Mouse (Mus musculus) heart, adult 2 months (tissue): Measurements from ENCODE around the gene Acvr1b. TPM values are rescaled to one million over a fixed set of nuclear protein-coding genes. Genes with fewer than 3 reads are reported as not detected.

Experiments
- DNase-seq, 2 experiments: peaks; one replicate each; pipeline ENCODE4 v3.0.0; 2021
- H3K27ac ChIP-seq: fragments of 200-600 bp; 2 replicates; pipeline ENCODE4 v1.8.1; 2022
- H3K27me3 ChIP-seq: fragments of 200-500 bp; 2 replicates; pipeline ENCODE4 v1.6.1; 2012; ENCODE audit warnings: mild to moderate bottlenecking, low read length, inconsistent platforms, mixed read lengths; ENCODE audit not compliant: control insufficient read depth, insufficient read depth
- H3K36me3 ChIP-seq: fragments of 200-500 bp; 2 replicates; pipeline ENCODE4 v1.6.1; 2012; ENCODE audit warnings: low read length, inconsistent platforms; ENCODE audit not compliant: control insufficient read depth, insufficient read depth
- H3K4me1 ChIP-seq: fragments of 200-500 bp; 2 replicates; pipeline ENCODE4 v1.6.1; 2011; ENCODE audit warnings: low read length; ENCODE audit not compliant: control insufficient read depth, insufficient read depth
- H3K4me3 ChIP-seq: fragments of 200-600 bp; 2 replicates; pipeline ENCODE4 v1.8.1; 2022
- H3K79me2 ChIP-seq: fragments of 200-500 bp; replicated peaks from 2 replicates; pipeline ENCODE4 v1.6.1; 2012; ENCODE audit warnings: mild to moderate bottlenecking, inconsistent platforms, low read length, moderate library complexity, mixed read lengths; ENCODE audit not compliant: control insufficient read depth, insufficient read depth
- H3K9ac ChIP-seq: fragments of 200-500 bp; 2 replicates; pipeline ENCODE4 v1.6.1; 2012; ENCODE audit warnings: low read depth, mild to moderate bottlenecking, control low read depth, inconsistent platforms, low read length, mixed read lengths
- CTCF ChIP-seq: fragments of 200-600 bp; IDR thresholded peaks from 2 replicates; pipeline ENCODE4 v1.8.1; 2022; ENCODE audit warnings: antibody characterized with exemption, mild to moderate bottlenecking, moderate library complexity
- EP300 ChIP-seq: fragments of 200-500 bp; IDR thresholded peaks from 2 replicates; pipeline ENCODE4 v1.6.1; 2011; ENCODE audit warnings: low read depth, low read length, control low read depth; ENCODE audit not compliant: insufficient read depth
- POLR2A ChIP-seq: fragments of 200-500 bp; IDR thresholded peaks from 2 replicates; pipeline ENCODE4 v1.6.1; 2011; ENCODE audit warnings: mild to moderate bottlenecking, low read depth, low read length, control low read depth; ENCODE audit not compliant: insufficient read depth
- WGBS: fragments of 180-500 bp; shearing (Covaris S2); methylation state at CpG from one replicate; pipeline ENCODE4 v1.1.7; 2018; 5-methylcytosine and 5-hydroxymethylcytosine counted together
- intact Hi-C: fragments of 180-260 bp; cut with DNase I; formaldehyde crosslinking; loops from one replicate; pipeline ENCODE4 v1.15.1; 2025
- polyA plus RNA-seq: library from polyadenylated mRNA; depleted of rRNA; stranded (reverse); fragments of >200 nt; gene quantifications from 2 replicates; pipeline ENCODE4 v1.2.3, GENCODE M21; 2012
- total RNA-seq, 2 experiments: library from RNA; stranded (reverse); gene quantifications; 2 replicates each; pipeline ENCODE4 v1.2.3; 2021

Acvr1b gene
- total and polyA plus RNA-seq, 3 experiments, result 9.9 to 15.3 (median 12.3) TPM

- no peaks in the 10 kb centered on the region for H3K79me2 ChIP-seq
- WGBS, result 68% methylated on average over 5 of the region's 5 CpGs
- TF ChIP-seq EP300 (no peak), CTCF (no peak), POLR2A (no peak)
- H3K36me3 ChIP-seq, result no peaks in the 10 kb centered on the region; the same call in 1 of the 2 replicates
- H3K9ac ChIP-seq, result no peak overlapping the region
- intact Hi-C loops, result loop anchor here (2.0 kb wide), 1 partner anchor 13 kb away; no protein-coding TSS in a partner anchor
- H3K4me1 ChIP-seq, result peaks cover 34% of the 10 kb centered on the region
- DNase-seq, result peak in 1 of 2 experiments; percentile 35
- no peaks in the 10 kb centered on the region for H3K27me3 ChIP-seq
- H3K4me3 ChIP-seq, result no peak overlapping the region
- H3K27ac ChIP-seq, result peak overlapping the region; percentile 54
Observed at GRCm38 (mm10) chr15:101144176-101144575, 29.7 kb upstream of the Acvr1b start.

GRCm38 (mm10) chr15:101144779-101145178 is 29.1 kb upstream of the Acvr1b start:
- Histone ChIP-seq H3K27ac (peak overlapping the region; percentile 62), H3K4me1 (peaks cover 31% of the 10 kb centered on the region), H3K79me2 (no peaks in the 10 kb centered on the region), H3K36me3 (no peaks in the 10 kb centered on the region; the same call in 1 of the 2 replicates), H3K9ac (no peak overlapping the region), H3K4me3 (no peak overlapping the region), H3K27me3 (no peaks in the 10 kb centered on the region)
- DNase-seq, result peak; percentile 34 to 39
- intact Hi-C loops, result loop anchor here (1.0 to 2.0 kb wide), 3 partner anchors 14 to 31 kb away; no protein-coding TSS in a partner anchor
- TF ChIP-seq POLR2A (no peak), CTCF (no peak), EP300 (no peak)
- 62% methylated on average over 8 of the region's 8 CpGs for WGBS

GRCm38 (mm10) chr15:101145424-101146099 is 28.3 kb upstream of the Acvr1b start:
- Histone ChIP-seq H3K79me2 (no peaks in the 10 kb centered on the region), H3K27me3 (no peaks in the 10 kb centered on the region), H3K4me1 (peaks cover 27% of the 10 kb centered on the region), H3K9ac (0 out of 2 replicates have a peak overlapping the region, but pooled peaks have one; percentile 7), H3K36me3 (no peaks in the 10 kb centered on the region; the same call in 1 of the 2 replicates), H3K4me3 (peak overlapping the region; percentile 28), H3K27ac (peak overlapping the region; percentile 74)
- WGBS, result 9% methylated on average over 19 of the region's 19 CpGs
- intact Hi-C loops, result loop anchor here (1.0 to 2.0 kb wide), 3 partner anchors 15 to 32 kb away; no protein-coding TSS in a partner anchor
- TF ChIP-seq EP300, result peak; percentile 97
- TF ChIP-seq POLR2A, result peak; percentile 97
- TF ChIP-seq CTCF, result no peak; the same call in 1 of the 2 replicates
- peak; percentile 96 for DNase-seq

GRCm38 (mm10) chr15:101146100-101146965 is 27.5 kb upstream of the Acvr1b start:
- DNase-seq, result peak; percentile 32 to 59
- Histone ChIP-seq H3K9ac (0 out of 2 replicates have a peak overlapping the region, but pooled peaks have one; percentile 13), H3K27me3 (no peaks in the 10 kb centered on the region), H3K79me2 (no peaks in the 10 kb centered on the region), H3K27ac (peak overlapping the region; percentile 74), H3K4me3 (peak overlapping the region; percentile 28), H3K36me3 (no peaks in the 10 kb centered on the region; the same call in 1 of the 2 replicates), H3K4me1 (peaks cover 22% of the 10 kb centered on the region)
- TF ChIP-seq CTCF, result no peak
- 32% methylated on average over 15 of the region's 15 CpGs for whole genome bisulfite sequencing
- intact Hi-C loops, result no loop called here

GRCm38 (mm10) chr15:101147115-101147909 is 26.6 kb upstream of the Acvr1b start:
- no peak for DNase-seq
- H3K4me1 ChIP-seq, result peaks cover 22% of the 10 kb centered on the region
- no peaks in the 10 kb centered on the region for H3K79me2 ChIP-seq
- intact Hi-C loops, result loop anchor here (1.0 kb wide), 1 partner anchor 98 kb away; no protein-coding TSS in a partner anchor
- peak overlapping the region; percentile 21; the same call in 1 of the 2 replicates for H3K9ac ChIP-seq
- no peak overlapping the region for H3K4me3 ChIP-seq
- TF ChIP-seq EP300, result no peak
- no peak for TF ChIP-seq CTCF
- no peak for TF ChIP-seq POLR2A
- peak overlapping the region; percentile 61 for H3K27ac ChIP-seq
- no peaks in the 10 kb centered on the region; the same call in 1 of the 2 replicates for H3K36me3 ChIP-seq
- 27% methylated on average over 16 of the region's 16 CpGs for WGBS
- H3K27me3 ChIP-seq, result no peaks in the 10 kb centered on the region
